Mouse (Mus musculus) CH12.LX (cell line): ENCODE measurements around the gene 4930455H04Rik. TPM values are rescaled to one million over a fixed set of nuclear protein-coding genes. Genes with fewer than 3 reads are reported as not detected.

ENCODE experiments used
- DNase-seq: peaks from one replicate; pipeline ENCODE4 v3.0.0-alpha.2; 2013; ENCODE audit errors: extremely low read depth
- H3K27ac ChIP-seq: 2 replicates; pipeline ENCODE4 v1.5.1; 2012; ENCODE audit warnings: low read depth, mild to moderate bottlenecking, control low read depth, moderate library complexity; ENCODE audit not compliant: insufficient read depth
- H3K27me3 ChIP-seq: replicated peaks from 2 replicates; pipeline ENCODE3; 2012; ENCODE audit warnings: inconsistent platforms
- H3K36me3 ChIP-seq, 2 experiments: replicated peaks in 1 of 2; 2 replicates each; pipeline versions ENCODE3 to v1.6.1; 2012; ENCODE audit warnings: inconsistent platforms in 1 of 2, low read length in 1 of 2, mild to moderate bottlenecking in 1 of 2, mixed read lengths in 1 of 2, moderate library complexity in 1 of 2; ENCODE audit not compliant: control insufficient read depth in 1 of 2, insufficient read depth in 1 of 2
- H3K4me1 ChIP-seq, 2 experiments: 2 replicates each; pipeline ENCODE4 v1.6.1; 2012; ENCODE audit warnings: inconsistent platforms in 1 of 2, moderate library complexity in 1 of 2; ENCODE audit not compliant: insufficient read depth in 2 of 2, control insufficient read depth in 1 of 2
- H3K4me2 ChIP-seq: 2 replicates; pipeline ENCODE4 v1.6.1; 2012; ENCODE audit warnings: low read depth, mild to moderate bottlenecking, control low read depth; ENCODE audit not compliant: poor library complexity, insufficient read depth, severe bottlenecking
- H3K4me3 ChIP-seq, 3 experiments: fragments of 150-350 bp in 1 of 3; sonication (generic) in 1 of 3; replicated peaks in 1 of 3; 2 replicates each; pipeline versions ENCODE3 to v1.5.1; 2011 to 2012; ENCODE audit warnings: low read depth in 2 of 3, low read length in 2 of 3, mild to moderate bottlenecking in 2 of 3, moderate library complexity in 2 of 3, control low read depth in 1 of 3, improper control_type of control experiment in 1 of 3, inconsistent platforms in 1 of 3, mixed read lengths in 1 of 3; ENCODE audit not compliant: poor library complexity in 1 of 3
- H3K79me2 ChIP-seq: replicated peaks from 2 replicates; pipeline ENCODE4 v1.6.1; 2012; ENCODE audit warnings: mild to moderate bottlenecking, moderate library complexity; ENCODE audit not compliant: control insufficient read depth, poor library complexity, insufficient read depth, severe bottlenecking; ENCODE audit errors: extremely low read depth
- H3K9ac ChIP-seq: 2 replicates; pipeline ENCODE4 v1.6.1; 2012; ENCODE audit warnings: low read depth, mild to moderate bottlenecking, control low read depth, moderate library complexity; ENCODE audit not compliant: insufficient read depth
- H3K9me3 ChIP-seq: replicated peaks from 2 replicates; pipeline ENCODE3; 2012; ENCODE audit warnings: low read length, inconsistent platforms, mixed read lengths
- BHLHE40 ChIP-seq: IDR thresholded peaks from 2 replicates; pipeline ENCODE4 v1.6.1; 2011; ENCODE audit warnings: mild to moderate bottlenecking, low read depth, low read length, improper control_type of control experiment
- CHD1 ChIP-seq: IDR thresholded peaks from 2 replicates; pipeline ENCODE4 v1.6.1; 2012; ENCODE audit warnings: low read depth, low read length, improper control_type of control experiment, inconsistent platforms
- CTCF ChIP-seq, 2 experiments: IDR thresholded peaks in 1 of 2; conservative IDR thresholded peaks in 1 of 2; 2 replicates each; pipeline ENCODE4 v1.5.1; 2011 to 2012; ENCODE audit warnings: low read depth in 2 of 2, low read length in 2 of 2, improper control_type of control experiment in 1 of 2, inconsistent platforms in 1 of 2, mild to moderate bottlenecking in 1 of 2, moderate library complexity in 1 of 2
- E2F4 ChIP-seq: IDR thresholded peaks from 2 replicates; pipeline ENCODE4 v1.6.1; 2011; ENCODE audit warnings: low read depth, low read length, improper control_type of control experiment; ENCODE audit not compliant: insufficient replicate concordance
- EP300 ChIP-seq: IDR thresholded peaks from 2 replicates; pipeline ENCODE4 v1.6.1; 2011; ENCODE audit warnings: low read length, improper control_type of control experiment
- ETS1 ChIP-seq: conservative IDR thresholded peaks from 2 replicates; pipeline ENCODE4 v1.6.1; 2012; ENCODE audit warnings: low read depth, mild to moderate bottlenecking, inconsistent platforms, low read length, improper control_type of control experiment, moderate library complexity
- GABPA ChIP-seq: IDR thresholded peaks from 2 replicates; pipeline ENCODE4 v1.6.1; 2012; ENCODE audit warnings: low read depth, low read length, improper control_type of control experiment, inconsistent platforms; ENCODE audit not compliant: insufficient replicate concordance
- HCFC1 ChIP-seq: IDR thresholded peaks from 2 replicates; pipeline ENCODE4 v1.6.1; 2012; ENCODE audit warnings: low read depth, mild to moderate bottlenecking, inconsistent platforms, low read length, improper control_type of control experiment
- JUN ChIP-seq: IDR thresholded peaks from 2 replicates; pipeline ENCODE4 v1.6.1; 2011; ENCODE audit warnings: low read depth, mild to moderate bottlenecking, low read length, improper control_type of control experiment, moderate library complexity; ENCODE audit not compliant: insufficient read depth
- JUND ChIP-seq: conservative IDR thresholded peaks from 2 replicates; pipeline ENCODE4 v1.6.1; 2011; ENCODE audit warnings: low read depth, low read length, improper control_type of control experiment
- KAT2A ChIP-seq: IDR thresholded peaks from 2 replicates; pipeline ENCODE4 v1.6.1; 2012; ENCODE audit warnings: low read length, improper control_type of control experiment, inconsistent platforms; ENCODE audit not compliant: insufficient replicate concordance
- MAFK ChIP-seq: IDR thresholded peaks from 2 replicates; pipeline ENCODE4 v1.6.1; 2011; ENCODE audit warnings: low read length, improper control_type of control experiment; ENCODE audit not compliant: insufficient replicate concordance
- MAX ChIP-seq: IDR thresholded peaks from 2 replicates; pipeline ENCODE4 v1.6.1; 2011; ENCODE audit warnings: low read length, improper control_type of control experiment
- MYC ChIP-seq: IDR thresholded peaks from 2 replicates; pipeline ENCODE4 v1.6.1; 2011; ENCODE audit warnings: low read depth, mild to moderate bottlenecking, improper control_type of control experiment, low read length
- NRF1 ChIP-seq: IDR thresholded peaks from 2 replicates; pipeline ENCODE4 v1.6.1; 2014; ENCODE audit warnings: low read depth, mild to moderate bottlenecking, inconsistent platforms, low read length, improper control_type of control experiment, moderate library complexity
- POLR2A ChIP-seq: IDR thresholded peaks from 2 replicates; pipeline ENCODE4 v1.6.1; 2011; ENCODE audit warnings: low read depth, mild to moderate bottlenecking, improper control_type of control experiment, low read length
- RAD21 ChIP-seq: IDR thresholded peaks from 2 replicates; pipeline ENCODE4 v1.6.1; 2011; ENCODE audit warnings: low read depth, mild to moderate bottlenecking, low read length, improper control_type of control experiment, moderate library complexity
- RCOR1 ChIP-seq: conservative IDR thresholded peaks from 2 replicates; pipeline ENCODE4 v1.6.1; 2012; ENCODE audit warnings: low read depth, mild to moderate bottlenecking, inconsistent platforms, low read length, improper control_type of control experiment
- SIN3A ChIP-seq: IDR thresholded peaks from 2 replicates; pipeline ENCODE4 v1.6.1; 2012; ENCODE audit warnings: low read length, improper control_type of control experiment, inconsistent platforms
- SMC3 ChIP-seq: IDR thresholded peaks from 2 replicates; pipeline ENCODE4 v1.6.1; 2011; ENCODE audit warnings: low read depth, low read length, improper control_type of control experiment
- TBP ChIP-seq: conservative IDR thresholded peaks from 2 replicates; pipeline ENCODE4 v1.6.1; 2011; ENCODE audit warnings: low read depth, low read length, improper control_type of control experiment
- UBTF ChIP-seq: IDR thresholded peaks from 2 replicates; pipeline ENCODE4 v1.6.1; 2012; ENCODE audit warnings: low read depth, mild to moderate bottlenecking, inconsistent platforms, low read length, improper control_type of control experiment, moderate library complexity
- USF2 ChIP-seq: conservative IDR thresholded peaks from 2 replicates; pipeline ENCODE4 v1.6.1; 2011; ENCODE audit warnings: low read depth, low read length, improper control_type of control experiment
- ZKSCAN1 ChIP-seq: IDR thresholded peaks from 2 replicates; pipeline ENCODE4 v1.6.1; 2012; ENCODE audit warnings: low read depth, inconsistent platforms, low read length, improper control_type of control experiment, borderline replicate concordance
- ZMIZ1 ChIP-seq: IDR thresholded peaks from 2 replicates; pipeline ENCODE4 v1.6.1; 2012; ENCODE audit warnings: low read depth, mild to moderate bottlenecking, inconsistent platforms, low read length, improper control_type of control experiment
- dilution Hi-C: fragments of 300-500 bp; cut with MboI; formaldehyde crosslinking; loops from 2 replicates; pipeline ENCODE4 v1.14.3; 2020; ENCODE audit warnings: low sequenced_read_pairs; ENCODE audit not compliant: extremely low pct_unique_long_range_greater_than_20kb, extremely low pct_ligation_motif_present
- in situ Hi-C: fragments of 300-500 bp; cut with MboI; formaldehyde crosslinking; loops from 3 replicates; pipeline ENCODE4 v1.14.3; 2019; ENCODE audit warnings: low sequenced_read_pairs, low pct_ligation_motif_present, low pct_unique_long_range_greater_than_20kb, mixed read lengths
- polyA plus RNA-seq: library from polyadenylated mRNA; unstranded; fragments of >175 nt; gene quantifications from 2 replicates; pipeline ENCODE4 v1.2.1, GENCODE M21; 2012; ENCODE audit warnings: low read depth; ENCODE audit not compliant: insufficient read length
- total RNA-seq, 2 experiments: library from RNA; depleted of rRNA; stranded (reverse); fragments of 300-350 nt in 1 of 2; fragments of >200 nt in 1 of 2; gene quantifications; 2 replicates each; pipeline ENCODE4 v1.2.3; 2012 to 2014

Gene 4930455H04Rik
- total and polyA plus RNA-seq, 3 experiments = not detected

- H3K4me1 ChIP-seq = no peaks in the 10 kb centered on the region; a peak in 1 of 4 replicates
- H3K4me2 ChIP-seq = no peak overlapping the region
- in situ Hi-C loops (no loop called here), dilution Hi-C loops (no loop called here)
- no peaks in the 10 kb centered on the region for H3K27me3 ChIP-seq
- no peaks in the 10 kb centered on the region for H3K36me3 ChIP-seq
- DNase-seq = no peak
- no peaks in the 10 kb centered on the region for H3K9me3 ChIP-seq
- H3K27ac ChIP-seq = no peak overlapping the region
- no peak overlapping the region for H3K4me3 ChIP-seq
- TF ChIP-seq CHD1 (no peak), RCOR1 (no peak), JUND (no peak)
- H3K79me2 ChIP-seq = no peaks in the 10 kb centered on the region
- no peak overlapping the region for H3K9ac ChIP-seq
Measured at GRCm38 (mm10) chr3:116950665-116951115, 17.4 kb upstream of the 4930455H04Rik start.

GRCm38 (mm10) chr3:116951489-116951888 lies 16.6 kb upstream of the 4930455H04Rik start:
- no peaks in the 10 kb centered on the region for H3K36me3 ChIP-seq

GRCm38 (mm10) chr3:116952242-116952899 lies 15.7 kb upstream of the 4930455H04Rik start:
- no peak for DNase-seq
- Histone ChIP-seq H3K9me3 (no peaks in the 10 kb centered on the region), H3K4me3 (no peak overlapping the region), H3K27ac (no peak overlapping the region), H3K9ac (no peak overlapping the region), H3K27me3 (no peaks in the 10 kb centered on the region), H3K4me2 (no peak overlapping the region), H3K4me1 (no peaks in the 10 kb centered on the region; a peak in 1 of 4 replicates), H3K36me3 (no peaks in the 10 kb centered on the region), H3K79me2 (no peaks in the 10 kb centered on the region)
- in situ Hi-C loops = no loop called here
- dilution Hi-C loops = no loop called here
- TF ChIP-seq GABPA (no peak), USF2 (no peak), MAFK (no peak), NRF1 (no peak), MAX (no peak), UBTF (no peak), ZKSCAN1 (no peak), ETS1 (no peak), EP300 (no peak), CTCF (conservative IDR thresholded peaks at IDR 0.05 in 1 of 2, IDR thresholded peaks at IDR 0.05 in 1 of 2; ENCODE audit: low read depth in 2 of 2, low read length in 2 of 2) (no peak), JUND (no peak), POLR2A (no peak), KAT2A (no peak), JUN (no peak), MYC (no peak), RAD21 (no peak), SIN3A (no peak), BHLHE40 (no peak), ZMIZ1 (no peak), TBP (no peak)

More at GRCm38 (mm10) chr3:116951489-116951888, 16.6 kb upstream of the 4930455H04Rik start:
- no peaks in the 10 kb centered on the region for H3K27me3 ChIP-seq
- dilution Hi-C loops = no loop called here
- in situ Hi-C loops = no loop called here
- no peaks in the 10 kb centered on the region for H3K79me2 ChIP-seq
- no peak overlapping the region for H3K4me2 ChIP-seq
- H3K4me1 ChIP-seq = no peaks in the 10 kb centered on the region; a peak in 1 of 4 replicates
- H3K9me3 ChIP-seq = no peaks in the 10 kb centered on the region
- no peak for TF ChIP-seq SMC3
- no peak for TF ChIP-seq BHLHE40
- TF ChIP-seq MYC = no peak
- no peak for TF ChIP-seq GABPA
- TF ChIP-seq RAD21 = no peak
- TF ChIP-seq CTCF (conservative IDR thresholded peaks at IDR 0.05 in 1 of 2, IDR thresholded peaks at IDR 0.05 in 1 of 2; ENCODE audit: low read depth in 2 of 2, low read length in 2 of 2) = no peak
- TF ChIP-seq HCFC1 = no peak
- TF ChIP-seq E2F4 = no peak
- TF ChIP-seq, all 38 proteins: peak for 0
- Histone ChIP-seq H3K27ac (no peak overlapping the region), H3K9ac (no peak overlapping the region), H3K4me3 (no peak overlapping the region)
- DNase-seq = no peak
